Mouse (Mus musculus): Measurements from ENCODE around the gene Slc25a25. TPM values are rescaled to one million over a fixed set of nuclear protein-coding genes. Genes with fewer than 3 reads are reported as not detected.

The Slc25a25 gene
- total RNA-seq, 4 experiments from 2014 or later, result 6.4 to 7.8 (median 7.0) TPM

DNA sequence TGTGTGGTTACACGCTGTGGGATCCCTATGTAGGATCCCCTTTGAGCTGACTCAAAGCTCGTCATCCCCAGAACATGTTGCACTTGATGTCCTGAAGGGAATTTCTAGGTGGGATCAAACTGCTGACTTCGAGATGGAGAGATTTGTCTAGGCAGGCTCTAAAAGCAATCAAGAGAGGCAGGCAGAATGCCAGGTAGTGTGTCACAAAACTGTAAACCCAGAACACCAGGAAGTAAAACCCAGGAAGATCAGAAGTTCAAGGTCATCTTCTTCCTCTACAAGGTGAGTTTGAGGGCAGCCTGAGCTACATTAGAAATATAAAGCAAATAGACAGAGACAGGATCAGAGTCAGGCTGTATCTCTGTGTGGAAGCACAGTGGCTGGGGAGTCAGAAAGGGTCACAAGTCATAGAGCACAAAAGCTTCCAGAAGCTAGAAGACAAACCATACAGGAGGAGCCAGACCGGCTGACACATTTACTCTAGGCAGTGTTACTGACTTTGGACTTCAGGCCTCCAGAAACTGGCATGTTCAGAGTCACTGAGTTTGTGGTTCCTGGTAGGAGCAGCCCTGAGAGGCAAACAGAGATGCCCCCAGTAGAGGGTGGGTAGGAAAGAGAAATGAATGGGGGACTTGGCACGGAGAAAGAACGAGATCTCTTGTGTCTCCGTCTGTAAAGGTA, 44.0 kb downstream of the Slc25a25 start:
- DNase-seq (ENCODE audit: low spot score), result no peak

DNA sequence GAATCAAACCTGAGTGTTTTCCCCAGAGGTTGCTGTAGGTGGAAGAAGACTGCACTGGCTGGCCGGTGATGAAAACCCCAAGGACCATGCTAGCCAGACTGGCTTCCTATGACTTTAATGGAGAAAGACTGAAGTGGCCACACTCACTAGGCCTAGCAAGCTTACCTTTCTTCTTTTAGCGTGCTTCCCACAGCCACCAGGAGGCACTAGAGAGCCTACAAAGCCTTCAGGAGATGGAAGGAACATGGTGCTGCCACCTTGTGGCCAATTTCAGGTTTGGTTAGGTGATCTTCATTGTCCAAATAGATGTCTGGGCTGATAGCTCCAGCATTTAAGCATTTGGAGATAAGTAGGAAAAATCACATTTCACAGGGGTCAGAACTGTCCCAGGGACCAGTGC, 46.6 kb downstream of the Slc25a25 start:
- peak; percentile 94 for DNase-seq (ENCODE audit: low spot score)

DNA sequence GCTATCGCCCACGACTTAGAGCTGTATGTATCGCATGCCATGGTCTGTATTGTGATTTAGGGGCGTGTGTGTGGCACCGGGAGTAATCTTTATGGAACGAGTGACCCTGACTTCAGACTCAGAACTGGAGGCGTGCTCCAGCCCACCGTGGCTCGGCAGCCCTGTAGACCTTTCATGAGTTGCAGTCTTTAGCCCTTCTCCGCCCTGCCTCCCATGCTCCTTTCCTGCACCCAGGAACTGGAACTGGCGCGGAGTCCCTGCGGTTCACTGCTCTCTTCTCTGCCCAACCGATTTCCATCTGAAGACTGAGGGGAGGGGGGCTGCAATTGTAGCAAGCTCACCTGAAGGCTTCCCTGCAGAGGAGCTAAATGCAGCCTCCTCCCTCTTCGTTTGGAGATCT, 54.5 kb downstream of the Slc25a25 start:
- no peak for DNase-seq (ENCODE audit: low spot score)

DNA sequence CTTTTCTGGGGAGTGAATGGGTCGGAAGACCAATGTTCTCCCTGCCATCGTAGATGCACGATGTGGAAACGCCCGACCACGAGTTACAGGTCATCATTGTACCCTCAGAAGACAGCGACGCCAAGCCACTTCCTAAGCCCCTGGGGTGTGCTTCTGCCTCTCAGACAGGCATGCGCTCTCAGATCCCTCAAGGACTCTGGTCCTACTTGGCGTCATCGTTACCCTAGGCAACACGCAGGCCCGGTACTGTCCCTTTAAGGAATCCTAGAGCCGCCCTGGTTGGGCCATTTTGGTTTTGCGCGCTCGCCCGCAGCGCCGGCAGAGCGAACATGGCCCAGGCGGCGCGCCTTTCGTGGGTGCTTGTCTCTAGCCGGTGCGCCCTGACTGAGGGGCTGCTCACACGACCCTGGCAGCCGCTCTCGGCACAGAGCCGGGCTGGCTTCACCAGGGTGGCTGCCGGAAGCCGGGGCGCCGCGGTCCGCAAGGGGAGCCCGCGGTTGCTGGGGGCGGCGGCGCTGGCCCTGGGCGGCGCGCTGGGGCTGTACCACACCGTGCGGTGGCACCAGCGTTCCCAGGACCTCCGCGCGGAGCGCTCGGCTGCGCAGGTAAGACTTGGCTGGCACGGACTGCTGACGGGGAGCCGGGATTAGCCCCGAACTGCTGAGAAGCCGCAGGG, 55.2 kb downstream of the Slc25a25 start:
- peak; percentile 91 for DNase-seq (ENCODE audit: low spot score)

DNA sequence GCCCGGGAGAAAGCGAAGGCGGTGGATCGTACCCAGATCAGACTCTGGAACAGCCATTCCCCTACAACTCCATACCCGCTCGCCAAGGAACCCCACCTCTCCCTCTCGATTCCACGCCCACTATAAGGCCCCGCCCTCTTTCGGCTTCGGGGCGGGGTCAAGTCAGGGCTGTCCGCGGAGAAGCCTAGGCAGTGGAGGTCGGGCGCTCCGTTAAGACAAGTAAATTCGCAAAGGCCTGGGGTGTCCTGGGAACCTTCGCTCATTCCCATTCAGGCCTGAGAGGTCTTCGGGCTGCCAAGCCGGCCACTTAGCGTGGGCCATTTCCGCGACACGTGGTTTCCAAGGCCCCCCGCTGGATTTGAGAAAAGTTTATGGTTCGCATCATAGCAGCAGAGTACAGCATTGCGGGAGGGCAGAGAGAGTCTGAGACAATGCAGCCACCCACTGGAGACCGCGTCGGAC, 55.7 kb downstream of the Slc25a25 start, which contains the start of gene Ptges2:
Gene Ptges2, plus strand, starts transcription at position 413 of the 462 bp plus-strand sequence.
- peak; percentile 91 for DNase-seq (ENCODE audit: low spot score)

DNA sequence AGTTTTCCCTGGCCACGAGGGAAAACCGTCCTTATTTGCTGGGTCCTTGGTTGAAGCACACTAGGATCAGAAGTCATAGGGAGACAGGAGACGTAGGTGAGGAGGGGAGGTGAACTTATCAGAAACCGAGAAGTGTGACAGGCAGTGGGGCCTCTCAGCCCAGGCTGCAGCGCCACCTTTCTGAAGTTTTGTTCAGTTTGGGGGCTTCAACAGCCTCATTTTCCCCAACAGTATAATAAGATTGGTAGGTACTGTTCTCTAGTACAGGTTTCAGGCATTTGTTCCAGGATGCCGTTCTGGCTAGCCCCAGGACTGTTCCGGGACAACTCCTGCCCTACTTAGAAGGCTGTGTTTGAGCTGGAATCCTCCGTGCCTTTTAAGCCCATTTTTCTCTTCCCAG, 56.3 kb downstream of the Slc25a25 start:
- no peak for DNase-seq (ENCODE audit: low spot score)

DNA sequence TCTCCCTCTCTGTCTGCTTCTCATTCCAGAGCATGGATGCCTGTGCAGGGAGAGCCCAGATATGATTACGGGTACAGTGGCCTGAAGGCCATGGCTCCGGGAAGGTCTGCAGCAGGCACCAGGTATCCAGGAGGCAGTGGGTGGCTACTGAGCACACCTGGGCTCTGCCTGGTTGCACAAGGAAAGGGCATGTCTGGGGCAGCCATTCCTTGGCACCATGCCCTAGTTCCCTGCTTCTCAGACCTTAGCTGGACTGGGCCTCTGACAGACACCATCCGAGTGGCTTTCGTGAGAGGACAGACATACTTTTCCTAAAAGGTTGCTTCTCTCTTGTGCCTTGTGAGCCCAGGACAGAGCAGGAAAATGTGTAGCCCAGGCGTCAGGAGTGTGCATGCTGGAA, 59.2 kb downstream of the Slc25a25 start:
- no peak for DNase-seq (ENCODE audit: low spot score)

DNA sequence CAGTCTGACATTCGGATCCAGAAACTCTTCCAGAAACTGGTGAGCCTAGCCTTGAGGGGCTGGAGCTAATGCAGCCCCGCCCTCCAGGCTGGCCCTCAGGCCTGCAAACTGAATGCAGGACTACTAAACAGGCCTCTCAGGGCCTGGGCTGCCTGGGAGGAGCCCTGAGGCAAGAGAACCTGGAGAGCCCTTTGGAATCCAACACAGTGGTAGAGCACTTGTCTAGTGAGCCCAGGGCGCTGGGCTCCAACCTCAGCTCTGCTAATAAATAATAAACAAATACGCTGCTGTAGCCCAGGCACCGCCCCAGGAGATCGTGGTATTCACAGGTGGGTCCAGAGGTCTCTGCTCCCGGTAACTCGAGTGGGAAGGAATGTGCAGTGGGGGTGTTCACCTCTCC, 60.4 kb downstream of the Slc25a25 start:
- no peak for DNase-seq (ENCODE audit: low spot score)

DNA sequence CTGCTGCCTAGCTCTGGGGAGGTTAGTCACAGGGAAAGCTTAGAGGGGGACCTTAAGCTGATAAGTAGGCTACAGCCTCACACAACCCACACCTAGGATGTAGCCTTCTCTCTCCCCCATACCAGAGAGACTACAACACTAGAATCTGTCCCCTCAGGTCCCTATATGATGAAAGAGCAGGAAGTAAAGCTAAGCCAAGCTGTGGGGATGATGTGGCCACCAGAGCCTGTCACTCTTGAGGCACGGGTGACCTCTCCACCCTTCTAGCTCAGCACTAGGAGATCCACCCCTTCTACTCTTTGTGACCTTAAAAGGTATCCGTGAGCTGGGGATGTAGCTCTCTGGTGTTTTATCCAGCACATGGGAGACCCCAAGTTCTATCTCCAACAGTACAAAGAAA, 62.1 kb downstream of the Slc25a25 start:
- no peak for DNase-seq (ENCODE audit: low spot score)

DNA sequence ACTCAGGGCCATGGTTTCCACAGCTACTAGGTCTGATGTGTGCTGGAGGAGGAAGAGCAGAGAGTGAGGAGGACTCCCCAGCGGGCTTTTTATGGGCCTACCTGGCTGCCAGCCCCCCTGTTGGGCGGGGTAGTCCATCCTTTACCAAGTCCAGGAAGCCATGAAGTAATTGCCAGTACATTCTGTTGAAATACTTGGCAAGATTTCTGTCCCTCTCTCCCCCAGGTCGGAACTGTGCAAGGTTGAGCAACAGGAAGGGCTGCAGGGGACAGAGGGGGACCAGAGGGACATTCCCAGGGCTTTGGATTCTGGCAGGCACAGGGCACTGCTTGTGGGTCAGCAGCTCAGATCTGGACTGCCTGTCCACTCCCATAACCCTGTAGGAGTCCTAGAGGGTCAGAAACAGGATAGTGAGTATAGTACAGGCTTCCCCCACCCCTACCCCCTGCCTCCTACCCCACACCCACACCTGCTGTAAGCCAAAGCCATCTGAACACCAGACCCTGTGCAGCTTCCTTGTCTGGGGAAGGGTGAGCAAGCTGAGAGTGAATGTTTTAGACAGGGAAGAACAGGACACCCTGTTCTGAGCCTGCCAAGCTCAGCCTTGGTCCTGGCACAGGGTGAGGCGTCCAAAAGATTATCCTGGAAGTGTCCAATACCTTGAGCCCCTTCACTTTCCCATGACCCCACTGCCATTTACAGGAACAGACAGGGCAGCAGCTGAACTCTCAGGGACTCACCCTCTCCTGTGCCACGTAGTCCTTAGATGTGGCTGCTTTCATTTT, 63.3 kb downstream of the Slc25a25 start, which contains the start of gene Lcn2:
Gene Lcn2, minus strand, starts transcription at position 547 of the 785 bp plus-strand sequence.
- DNase-seq (ENCODE audit: low spot score), result no peak

DNA sequence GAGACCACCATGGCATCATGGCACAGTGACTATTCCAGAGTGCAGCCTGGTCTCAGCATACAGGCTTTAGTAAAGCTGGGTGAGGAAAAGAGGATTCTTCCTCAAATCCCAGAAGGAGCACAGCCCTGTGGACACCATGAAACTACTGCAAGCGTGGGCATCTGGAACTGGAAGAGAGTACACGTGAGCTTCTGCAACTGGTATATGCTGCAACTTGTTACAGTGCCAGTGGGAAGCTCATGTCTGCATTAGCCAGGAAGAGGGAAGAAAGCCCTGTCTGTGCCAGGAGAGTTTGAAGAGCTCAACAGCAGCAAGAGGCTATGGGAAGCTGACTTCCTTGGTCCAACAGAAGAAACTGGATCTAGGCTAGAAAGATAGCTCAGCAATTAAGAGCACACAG, 68.6 kb downstream of the Slc25a25 start:
- DNase-seq (ENCODE audit: low spot score), result no peak

DNA sequence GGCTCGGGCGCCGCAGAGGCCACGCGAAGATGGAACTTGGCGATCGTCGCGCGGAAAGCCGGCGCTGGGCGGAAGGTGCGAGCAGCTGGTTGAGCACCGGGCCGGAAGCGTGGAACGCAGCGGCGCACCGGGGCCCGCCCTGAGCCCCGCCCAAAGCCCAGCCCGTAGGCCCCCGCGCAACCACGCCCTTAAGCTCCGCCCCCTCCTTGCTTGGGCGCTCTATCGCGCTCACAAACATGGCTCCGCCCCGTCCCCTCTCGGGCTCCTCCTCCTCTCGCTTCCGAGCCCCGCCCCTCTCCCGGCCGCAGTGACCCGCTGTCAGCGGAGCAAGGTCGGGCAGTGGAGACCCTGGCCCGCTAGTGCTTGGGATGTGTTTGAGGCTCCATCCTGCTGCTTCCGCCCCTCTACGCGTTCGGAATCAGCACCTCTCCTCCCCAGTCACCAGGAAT, 69.4 kb downstream of the Slc25a25 start, which contains the start of gene 1110008P14Rik:
Gene 1110008P14Rik, minus strand, starts transcription at position 164 of the 449 bp plus-strand sequence.
- peak; percentile 92 for DNase-seq (ENCODE audit: low spot score)

DNA sequence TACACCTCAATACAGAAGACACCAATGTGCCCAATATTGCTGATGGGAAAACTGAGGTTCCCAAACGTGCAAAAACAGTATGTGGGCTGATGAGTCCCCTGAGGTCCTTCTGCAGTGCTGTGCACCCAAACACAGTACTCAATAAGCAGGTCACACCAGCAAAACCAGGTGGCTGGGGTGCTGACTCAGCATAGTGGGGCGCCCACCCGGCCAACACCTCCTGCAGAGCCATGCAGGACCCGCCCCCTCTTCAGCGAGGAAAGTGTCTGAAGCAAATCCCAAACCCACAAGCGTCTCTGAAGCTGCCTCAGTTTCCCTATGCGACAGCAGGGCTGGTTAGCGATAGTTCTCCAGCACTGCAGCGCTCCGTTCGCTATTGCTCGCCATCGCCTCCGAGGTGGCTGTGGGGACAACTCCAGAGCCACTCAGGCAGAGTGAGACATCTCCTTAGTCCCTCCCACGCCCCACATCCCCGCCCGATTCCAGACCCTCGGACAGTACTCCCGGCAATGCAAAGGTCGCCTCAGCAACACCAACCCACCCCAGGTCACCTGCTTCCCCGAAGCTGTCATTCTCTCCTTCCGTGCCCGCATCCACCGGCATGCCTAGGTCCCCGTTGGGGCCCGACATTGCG, 70.0 kb downstream of the Slc25a25 start:
- DNase-seq (ENCODE audit: low spot score), result no peak

DNA sequence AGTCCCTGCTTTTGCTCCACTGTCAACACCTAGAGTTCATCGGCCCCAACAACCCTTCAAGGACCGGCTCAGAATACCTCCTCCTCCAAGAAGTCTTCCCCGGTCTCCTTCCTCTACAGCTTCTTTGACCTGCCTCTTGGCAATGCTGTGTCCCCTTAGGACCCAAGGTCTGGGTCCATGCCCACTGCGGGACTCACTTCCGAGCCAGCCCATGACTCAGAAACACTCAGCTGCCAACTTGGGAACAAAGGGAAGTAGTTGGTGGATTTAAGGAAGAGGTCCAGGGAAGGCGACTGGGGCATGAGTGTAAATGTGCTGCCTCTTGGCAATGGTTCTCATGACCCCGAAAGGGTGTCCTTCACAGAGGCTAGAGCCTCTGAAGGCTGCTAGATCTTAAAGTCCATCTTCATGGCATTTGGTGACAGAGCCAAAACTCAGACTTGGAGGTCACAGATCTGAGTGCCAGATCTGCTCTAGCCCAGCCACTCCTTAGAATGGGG, 71.2 kb downstream of the Slc25a25 start:
- no peak for DNase-seq (ENCODE audit: low spot score)

DNA sequence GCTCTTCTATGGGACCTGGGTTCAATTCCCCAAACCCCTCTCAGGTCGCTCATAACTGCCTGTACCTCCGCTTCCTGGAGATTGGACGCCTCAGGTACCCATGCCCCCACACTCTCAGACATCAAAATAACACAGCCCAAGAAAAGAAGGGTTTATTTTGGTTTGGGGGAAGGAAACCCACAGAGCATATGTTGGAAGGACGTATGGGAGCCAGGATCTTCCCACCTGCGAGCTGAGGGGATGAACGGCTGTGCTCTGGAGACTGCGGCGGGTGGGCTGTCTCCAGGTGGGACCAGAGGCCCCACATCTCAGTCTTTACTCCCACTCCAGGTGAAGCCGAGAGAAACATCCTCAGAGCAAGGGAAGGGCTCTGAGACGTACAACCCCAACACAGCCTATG, 74.3 kb downstream of the Slc25a25 start:
- no peak for DNase-seq (ENCODE audit: low spot score)

DNA sequence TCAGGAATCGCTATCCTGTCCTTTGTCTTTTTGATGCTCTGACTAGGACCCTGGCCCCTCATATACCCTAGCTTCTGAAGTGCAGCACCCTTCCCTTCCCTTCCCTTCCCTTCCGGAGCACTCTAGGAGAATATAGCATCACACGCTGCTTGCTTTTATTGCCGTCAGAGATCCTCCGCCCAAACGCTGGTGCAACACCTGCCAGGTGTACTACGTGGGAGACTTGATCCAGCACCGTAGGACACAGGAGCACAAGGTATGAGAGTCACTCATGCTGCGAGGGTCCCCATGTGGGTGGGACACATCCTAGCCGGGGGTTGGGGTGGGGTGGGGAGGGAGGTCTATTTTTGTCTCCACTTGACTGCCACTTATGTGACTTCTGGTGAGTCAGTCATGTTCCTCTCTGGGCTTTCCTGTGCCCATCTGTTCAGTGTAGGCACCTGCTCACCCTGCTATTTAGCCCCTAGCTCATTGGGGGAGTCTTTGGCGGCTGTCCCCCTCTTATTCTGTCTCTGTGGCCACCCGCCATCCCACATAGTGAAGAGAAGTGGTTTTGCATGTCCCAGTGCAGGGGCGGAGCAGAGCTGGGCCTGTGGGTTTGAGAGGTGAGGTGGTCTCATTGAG, 75.8 kb downstream of the Slc25a25 start:
- no peak for DNase-seq (ENCODE audit: low spot score)

DNA sequence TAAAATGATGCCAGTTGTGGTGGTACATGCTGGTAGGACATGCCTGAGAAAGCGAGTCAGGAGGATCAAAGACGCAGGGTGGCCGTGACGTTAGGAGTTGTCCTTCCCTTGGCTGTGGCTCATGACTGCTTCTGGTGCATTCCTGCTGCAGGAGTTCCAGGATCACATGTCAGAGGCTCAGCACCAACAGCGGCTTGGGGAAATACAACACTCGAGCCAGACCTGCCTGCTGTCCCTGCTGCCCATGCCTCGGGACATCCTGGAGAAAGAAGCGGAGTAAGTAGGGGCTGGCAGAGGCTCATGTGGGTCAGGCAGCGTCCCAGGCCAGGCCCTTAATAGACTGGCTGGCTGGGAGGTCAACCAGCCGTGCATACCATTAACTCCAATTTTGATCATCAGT, 77.1 kb downstream of the Slc25a25 start:
- DNase-seq (ENCODE audit: low spot score), result no peak

DNA sequence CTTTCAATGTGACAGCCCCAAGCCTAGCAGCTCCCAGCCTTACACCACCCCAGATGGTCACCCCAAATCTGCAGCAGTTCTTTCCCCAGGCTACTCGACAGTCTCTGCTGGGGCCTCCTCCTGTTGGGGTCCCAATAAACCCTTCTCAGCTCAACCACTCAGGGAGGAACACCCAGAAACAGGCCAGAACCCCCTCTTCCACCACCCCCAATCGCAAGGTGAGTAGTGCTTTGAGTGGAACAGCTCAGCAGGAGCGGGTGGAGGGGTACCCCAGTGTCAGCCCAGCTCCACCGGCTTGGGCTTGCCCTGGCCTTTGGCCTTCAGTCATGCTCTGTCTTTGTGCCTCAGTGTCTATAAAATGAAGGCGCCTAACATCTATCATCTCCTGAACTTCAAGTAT, 83.9 kb downstream of the Slc25a25 start:
- no peak for DNase-seq (ENCODE audit: low spot score)
